Comparison of ENCODE assay signal across 8 mouse cellular contexts in the genomic region with DNA sequence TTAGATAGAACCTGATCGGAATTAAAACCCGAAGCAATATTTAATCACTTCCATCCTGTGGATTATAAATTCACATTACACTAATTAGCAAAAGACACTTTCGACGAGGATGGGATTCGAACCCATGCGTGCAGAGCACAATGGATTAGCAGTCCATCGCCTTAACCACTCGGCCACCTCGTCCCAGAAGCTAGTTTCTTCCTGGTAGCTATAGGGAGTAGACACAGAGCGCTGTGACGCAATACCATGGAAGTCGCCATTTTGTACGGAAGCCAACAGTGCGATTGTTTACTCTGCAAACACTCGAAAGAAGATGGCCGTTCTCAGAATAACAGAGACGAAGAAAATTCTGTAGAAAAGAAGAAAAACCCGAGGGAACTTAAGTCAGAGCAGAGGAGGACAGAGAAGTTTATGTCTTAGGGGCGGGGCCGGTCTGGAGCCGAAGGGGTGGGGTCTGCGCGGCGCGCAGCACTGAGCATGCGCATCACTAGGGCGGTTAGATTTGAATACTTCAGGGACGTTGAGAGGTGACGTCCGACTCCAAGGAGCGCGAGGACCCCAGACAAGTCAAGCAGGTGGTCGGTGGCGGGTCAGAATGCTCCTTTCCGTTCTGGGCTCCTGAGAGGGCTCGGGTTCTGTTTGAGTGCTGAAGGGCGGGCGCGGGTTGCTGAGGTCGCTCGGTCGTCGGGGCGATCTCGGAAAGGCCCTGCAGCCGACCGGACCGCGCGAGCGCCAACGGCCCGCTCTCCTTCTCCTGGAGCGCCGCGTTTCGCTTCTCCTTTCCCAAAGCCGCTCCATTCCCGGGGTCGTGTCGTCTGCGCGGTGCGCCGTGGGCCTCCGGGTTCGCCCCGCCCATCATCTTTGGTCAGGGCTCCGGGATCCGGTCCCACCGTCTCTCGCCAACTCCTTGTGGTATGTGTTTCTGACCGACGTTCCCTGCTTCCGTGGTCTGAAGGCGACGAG. TPM values are rescaled to one million over a fixed set of nuclear protein-coding genes. Genes with fewer than 3 reads are reported as not detected.
DNase-seq lines count a peak whose midpoint lies in the region; ATAC-seq and TF ChIP-seq lines count a peak whose summit lies in the region.

A gene (plus strand): TSS at position 471 of the 963 bp plus-strand sequence.

- peak within 1 kb of the TSS; percentile 77 to 90 (median 86) for H3K4me3 ChIP-seq in CH12.LX (replicated peaks in 1 of 3; ENCODE audit: low read depth in 2 of 3, low read length in 2 of 3, poor library complexity in 1 of 3)
- H3K4me3 ChIP-seq in forebrain, embryonic 12.5 days (replicated peaks), result peak within 1 kb of the TSS; percentile 61
- H3K4me3 ChIP-seq in heart, postnatal 0 days (ENCODE audit: low read depth, low read length), result peak within 1 kb of the TSS; percentile 84
- peak within 1 kb of the TSS; percentile 98 for H3K4me3 ChIP-seq in liver, embryonic 16.5 days (ENCODE audit: low read depth, low read length)
- H3K4me3 ChIP-seq in neural tube, embryonic 13.5 days, result peak within 1 kb of the TSS; percentile 80
- peak within 1 kb of the TSS; percentile 94 for H3K4me3 ChIP-seq in testis, adult 2 months (ENCODE audit: control insufficient read depth, low read depth, low read length)

- peak within 1 kb of the TSS; percentile 33 for H3K27ac ChIP-seq in CH12.LX (ENCODE audit: insufficient read depth, low read depth)
- peak within 1 kb of the TSS; percentile 89 for H3K27ac ChIP-seq in forebrain, embryonic 12.5 days
- peak within 1 kb of the TSS; percentile 60 for H3K27ac ChIP-seq in heart, postnatal 0 days (ENCODE audit: low read depth)
- H3K27ac ChIP-seq in liver, embryonic 16.5 days (ENCODE audit: low read length), result peak within 1 kb of the TSS; percentile 95
- H3K27ac ChIP-seq in neural tube, embryonic 13.5 days (replicated peaks), result peak within 1 kb of the TSS; percentile 79
- H3K27ac ChIP-seq in testis, adult 2 months (ENCODE audit: control insufficient read depth, insufficient read depth, low read depth, low read length), result peak within 1 kb of the TSS; percentile 96

- H3K9ac ChIP-seq in CH12.LX (ENCODE audit: insufficient read depth, low read depth), result peak within 1 kb of the TSS; percentile 50
- peak within 1 kb of the TSS; percentile 59 for H3K9ac ChIP-seq in forebrain, embryonic 12.5 days
- H3K9ac ChIP-seq in heart, postnatal 0 days (replicated peaks; ENCODE audit: low read depth, low read length), result peak within 1 kb of the TSS; percentile 68
- peak within 1 kb of the TSS; percentile 98 for H3K9ac ChIP-seq in liver, embryonic 16.5 days (ENCODE audit: low read depth, low read length)
- H3K9ac ChIP-seq in neural tube, embryonic 13.5 days, result peak within 1 kb of the TSS; percentile 65

- under 1% methylated on average over 77 of the region's 77 CpGs for WGBS in forebrain, embryonic 12.5 days
- WGBS in heart, postnatal 0 days, result under 1% methylated on average over 77 of the region's 77 CpGs
- under 1% methylated on average over 74 of the region's 77 CpGs for WGBS in liver, embryonic 16.5 days (ENCODE audit: insufficient replicate concordance)
- under 1% methylated on average over 74 of the region's 77 CpGs for WGBS in neural tube, embryonic 13.5 days

- in situ Hi-C loops in CH12.LX (cut with MboI; ENCODE audit: low pct_ligation_motif_present, low pct_unique_long_range_greater_than_20kb, low sequenced_read_pairs), result no loop called here

- TF ChIP-seq EP300 in CH12.LX (IDR thresholded peaks at IDR 0.05; ENCODE audit: low read length), result no peak
- peak; percentile 77; the same call in 1 of the 2 replicates for TF ChIP-seq EP300 in heart, postnatal 0 days (IDR thresholded peaks at IDR 0.05; ENCODE audit: low read depth)

- H3K4me1 ChIP-seq in CH12.LX (ENCODE audit: control insufficient read depth in 1 of 2, insufficient read depth in 2 of 2), result peaks cover 5 to 41% of the 10 kb centered on the region in 2 experiments; a peak in 2 of 4 replicates
- H3K4me1 ChIP-seq in forebrain, embryonic 12.5 days, result peaks cover 11% of the 10 kb centered on the region
- peaks cover 7% of the 10 kb centered on the region; the same call in 1 of the 2 replicates for H3K4me1 ChIP-seq in heart, postnatal 0 days (ENCODE audit: control insufficient read depth, insufficient read depth)
- peaks cover 3% of the 10 kb centered on the region for H3K4me1 ChIP-seq in liver, embryonic 16.5 days (ENCODE audit: control insufficient read depth, low read depth, low read length)
- peaks cover 14% of the 10 kb centered on the region for H3K4me1 ChIP-seq in neural tube, embryonic 13.5 days (replicated peaks)
- H3K4me1 ChIP-seq in testis, adult 2 months (ENCODE audit: control insufficient read depth, insufficient read depth, low read length), result no peaks in the 10 kb centered on the region; the same call in 1 of the 2 replicates

- no peak for TF ChIP-seq CTCF in CH12.LX (conservative IDR thresholded peaks at IDR 0.05 in 1 of 2, IDR thresholded peaks at IDR 0.05 in 1 of 2; ENCODE audit: low read depth in 2 of 2, low read length in 2 of 2)
- TF ChIP-seq CTCF in heart, postnatal 0 days (IDR thresholded peaks at IDR 0.05; ENCODE audit: low read depth), result no peak
- TF ChIP-seq CTCF in testis, adult 2 months (IDR thresholded peaks at IDR 0.05; ENCODE audit: control insufficient read depth, insufficient read depth, insufficient replicate concordance, low read depth, low read length), result no peak

- no peaks in the 10 kb centered on the region for H3K9me3 ChIP-seq in CH12.LX (replicated peaks; ENCODE audit: low read length)
- H3K9me3 ChIP-seq in forebrain, embryonic 12.5 days, result no peaks in the 10 kb centered on the region
- no peaks in the 10 kb centered on the region for H3K9me3 ChIP-seq in heart, postnatal 0 days (replicated peaks; ENCODE audit: control insufficient read depth, low read length)
- H3K9me3 ChIP-seq in liver, embryonic 16.5 days (replicated peaks; ENCODE audit: control insufficient read depth, low read length), result no peaks in the 10 kb centered on the region
- H3K9me3 ChIP-seq in neural tube, embryonic 13.5 days, result no peaks in the 10 kb centered on the region

- dilution Hi-C loops in CH12.LX (cut with MboI; ENCODE audit: extremely low pct_ligation_motif_present, extremely low pct_unique_long_range_greater_than_20kb, low sequenced_read_pairs), result no loop called here

- peaks cover 28% of the 10 kb centered on the region for H3K79me2 ChIP-seq in CH12.LX (replicated peaks; ENCODE audit: control insufficient read depth, extremely low read depth, insufficient read depth, poor library complexity, severe bottlenecking)

- peak; percentile 97 for ATAC-seq in forebrain, embryonic 12.5 days (ENCODE audit: low FRiP score)
- peak; percentile 94 for ATAC-seq in heart, postnatal 0 days (ENCODE audit: insufficient read depth, low read depth)
- peak; percentile 96 for ATAC-seq in liver, embryonic 16.5 days (ENCODE audit: low read depth)
- ATAC-seq in neural tube, embryonic 13.5 days (ENCODE audit: low read depth), result peak; percentile 98

- DNase-seq in CH12.LX (ENCODE audit: extremely low read depth), result peak; percentile 97
- DNase-seq in c-Kit-positive CD71-positive TER-119-negative erythroid progenitor cells, embryonic 14.5 days (ENCODE audit: low read depth), result peak; percentile 95
- peak; percentile 85 for DNase-seq in heart, postnatal 0 days (ENCODE audit: low spot score)
- DNase-seq in kidney, postnatal 4 days, result peak; percentile 96

- no peak for TF ChIP-seq RAD21 in CH12.LX (IDR thresholded peaks at IDR 0.05; ENCODE audit: low read depth, low read length)

- no peaks in the 10 kb centered on the region for H3K27me3 ChIP-seq in CH12.LX (replicated peaks)
- no peaks in the 10 kb centered on the region for H3K27me3 ChIP-seq in forebrain, embryonic 12.5 days
- H3K27me3 ChIP-seq in heart, postnatal 0 days (ENCODE audit: control insufficient read depth, insufficient read depth, low read length), result no peaks in the 10 kb centered on the region
- no peaks in the 10 kb centered on the region for H3K27me3 ChIP-seq in liver, embryonic 16.5 days (ENCODE audit: control insufficient read depth, insufficient read depth, low read depth, low read length)
- no peaks in the 10 kb centered on the region for H3K27me3 ChIP-seq in neural tube, embryonic 13.5 days
- no peaks in the 10 kb centered on the region for H3K27me3 ChIP-seq in testis, adult 2 months (ENCODE audit: control insufficient read depth, insufficient read depth, low read length)

- H3K4me2 ChIP-seq in CH12.LX (ENCODE audit: insufficient read depth, low read depth, poor library complexity, severe bottlenecking), result peak within 1 kb of the TSS; percentile 44
- H3K4me2 ChIP-seq in forebrain, embryonic 12.5 days, result peak within 1 kb of the TSS; percentile 48
- peak within 1 kb of the TSS; percentile 69 for H3K4me2 ChIP-seq in heart, postnatal 0 days (ENCODE audit: low read depth, low read length)
- H3K4me2 ChIP-seq in liver, embryonic 16.5 days (ENCODE audit: low read depth, low read length), result peak within 1 kb of the TSS; percentile 52
- peak within 1 kb of the TSS; percentile 77 for H3K4me2 ChIP-seq in neural tube, embryonic 13.5 days

- peaks cover 0 to 16% of the 10 kb centered on the region in 2 experiments for H3K36me3 ChIP-seq in CH12.LX (replicated peaks in 1 of 2; ENCODE audit: control insufficient read depth in 1 of 2, insufficient read depth in 1 of 2, low read length in 1 of 2)
- peaks cover 14% of the 10 kb centered on the region for H3K36me3 ChIP-seq in forebrain, embryonic 12.5 days (replicated peaks)
- H3K36me3 ChIP-seq in heart, postnatal 0 days (replicated peaks; ENCODE audit: control insufficient read depth, insufficient read depth, low read length), result no peaks in the 10 kb centered on the region
- no peaks in the 10 kb centered on the region for H3K36me3 ChIP-seq in liver, embryonic 16.5 days (ENCODE audit: control insufficient read depth, insufficient read depth)
- no peaks in the 10 kb centered on the region for H3K36me3 ChIP-seq in neural tube, embryonic 13.5 days
- no peaks in the 10 kb centered on the region for H3K36me3 ChIP-seq in testis, adult 2 months (ENCODE audit: control insufficient read depth, insufficient read depth, low read length)

- peak; percentile 91 for TF ChIP-seq POLR2A in CH12.LX (IDR thresholded peaks at IDR 0.05; ENCODE audit: low read depth, low read length)
- peak; percentile 77 for TF ChIP-seq POLR2A in testis, adult 2 months (IDR thresholded peaks at IDR 0.05; ENCODE audit: control insufficient read depth, low read depth, low read length)

TF ChIP-seq in CH12.LX, 34 proteins besides CTCF, POLR2A, EP300 and RAD21 (continues in another document):
- no peak for TF ChIP-seq MAZ (IDR thresholded peaks at IDR 0.05; ENCODE audit: low read depth, low read length)

RNA-seq across cellular contexts. Expression of the gene that starts here (rescaled TPM):
- total RNA-seq in CH12.LX (2012; rRNA removed) (19.9 and 23.3 TPM in 2 replicates), CH12.LX (2014; rRNA removed) (23.8 and 29.6 TPM in 2 replicates)
- 13.7 and 16.2 TPM in 2 replicates for polyA plus RNA-seq in CH12.LX (2012; ENCODE audit: insufficient read length, low read depth)
- 71.0 and 84.4 TPM in 2 replicates for polyA plus RNA-seq in forebrain, embryonic 12.5 days (2016; fragmentation: Nextera tagmentation; extraction: Ambion mirVana)
- total RNA-seq in heart, postnatal 0 days (2014; rRNA removed; ENCODE audit: low replicate concordance), result 9.1 and 50.5 TPM in 2 replicates
- polyA plus RNA-seq in heart, postnatal 0 days (2015; fragmentation: Nextera tagmentation; extraction: Ambion mirVana), result 12.6 and 14.5 TPM in 2 replicates
- polyA plus RNA-seq in liver, embryonic 16.5 days (2015; fragmentation: Nextera tagmentation; extraction: Ambion mirVana), result 52.2 and 57.6 TPM in 2 replicates
- 7.6 and 9.9 TPM in 2 replicates for polyA plus RNA-seq in neural tube, embryonic 13.5 days (2015; fragmentation: Nextera tagmentation; extraction: Ambion mirVana)
- 1.8 and 2.2 TPM in 2 replicates for polyA plus RNA-seq in testis, adult 2 months (2012; rRNA removed)

Comparison
In these comparisons a context has a peak if more than half of its experiments do, and no peak if none do; other contexts are left out.
1. Peak in every context shown above with its lines: DNase-seq, ATAC-seq, H3K4me3 ChIP-seq and H3K27ac ChIP-seq.
2. H3K27ac ChIP-seq: peak in every context shown above with its lines; median percentile 96 in testis, adult 2 months; 95 in liver, embryonic 16.5 days; 89 in forebrain, embryonic 12.5 days; 79 in neural tube, embryonic 13.5 days; 60 in heart, postnatal 0 days; 33 in CH12.LX.